ENCODE assay signal across 22 mouse cellular contexts in genomic region chr15:5142047-5142446, GRCm38 (mm10). TPM values are rescaled to one million over a fixed set of nuclear protein-coding genes. Genes with fewer than 3 reads are reported as not detected.
DNase-seq lines count a peak whose midpoint lies in the region; ATAC-seq and TF ChIP-seq lines count a peak whose summit lies in the region.
"Had no signal": no experiment of that assay in that cellular context is flagged by ENCODE, and none has a peak within 500 bp of the region (broad histone marks: within the 10 kb centered on the region; RNA-seq: fewer than 3 reads in every experiment).

No protein-coding gene starts in this region.

- no peak overlapping the region for H3K9ac ChIP-seq in intestine, postnatal 0 days (ENCODE audit: low read depth, low read length)
- H3K9ac ChIP-seq in intestine, embryonic 15.5 days, result no peak overlapping the region
- no peak overlapping the region; the same call in 1 of the 2 replicates for H3K9ac ChIP-seq in liver, postnatal 0 days (replicated peaks)
- no peak overlapping the region for H3K9ac ChIP-seq in neural tube, embryonic 15.5 days (replicated peaks)
- H3K9ac ChIP-seq: limb, embryonic 13.5 days; lung, embryonic 15.5 days; midbrain, embryonic 13.5 days had no signal

- TF ChIP-seq EP300 in liver, postnatal 0 days (IDR thresholded peaks at IDR 0.05; ENCODE audit: low read depth), result no peak

- no peak for TF ChIP-seq POLR2A in bone marrow, adult 2 months (IDR thresholded peaks at IDR 0.05; ENCODE audit: borderline replicate concordance, control insufficient read depth, low read depth, low read length)

- no peak overlapping the region for H3K4me2 ChIP-seq in intestine, postnatal 0 days (replicated peaks; ENCODE audit: low read depth)
- H3K4me2 ChIP-seq in intestine, embryonic 15.5 days (replicated peaks), result no peak overlapping the region
- H3K4me2 ChIP-seq in liver, postnatal 0 days (ENCODE audit: low read depth, low read length), result peak overlapping the region; percentile 43; the same call in 1 of the 2 replicates
- H3K4me2 ChIP-seq in neural tube, embryonic 15.5 days, result no peak overlapping the region
- H3K4me2 ChIP-seq: limb, embryonic 13.5 days; lung, embryonic 15.5 days; midbrain, embryonic 13.5 days had no signal

- peak overlapping the region; percentile 46; the same call in 1 of the 2 replicates for H3K27ac ChIP-seq in intestine, postnatal 0 days (ENCODE audit: low read depth, low read length)
- no peak overlapping the region for H3K27ac ChIP-seq in intestine, embryonic 15.5 days
- H3K27ac ChIP-seq in bone marrow, adult 2 months (ENCODE audit: control insufficient read depth, insufficient read depth, low read depth, low read length, poor library complexity), result peak overlapping the region; percentile 14; the same call in 1 of the 2 replicates
- H3K27ac ChIP-seq in liver, postnatal 0 days (ENCODE audit: low read depth), result peak overlapping the region; percentile 78
- no peak overlapping the region for H3K27ac ChIP-seq in neural tube, embryonic 15.5 days (replicated peaks)
- H3K27ac ChIP-seq: forebrain, embryonic 10.5 days; limb, embryonic 13.5 days; lung, embryonic 15.5 days; midbrain, embryonic 13.5 days had no signal

- no peaks in the 10 kb centered on the region for H3K36me3 ChIP-seq in intestine, postnatal 0 days (ENCODE audit: control insufficient read depth, insufficient read depth)
- H3K36me3 ChIP-seq in intestine, embryonic 15.5 days, result no peaks in the 10 kb centered on the region
- no peaks in the 10 kb centered on the region for H3K36me3 ChIP-seq in liver, postnatal 0 days (replicated peaks; ENCODE audit: insufficient read depth, low read length)
- H3K36me3 ChIP-seq in neural tube, embryonic 15.5 days, result no peaks in the 10 kb centered on the region
- H3K36me3 ChIP-seq: limb, embryonic 13.5 days; lung, embryonic 15.5 days; midbrain, embryonic 13.5 days had no signal

- peak; percentile 68 for DNase-seq in liver
- DNase-seq in liver, postnatal 0 days, result no peak
- no peak for DNase-seq in layer of hippocampus, postnatal 10 days (ENCODE audit: low spot score in 2 of 2)
- DNase-seq in spleen, adult 18-20 months, result no peak
- DNase-seq: adrenal gland, adult 8-10 months; B cell, adult 2 months; cerebellum, adult 11-12 months; cerebellum, postnatal 14 days; embryo, embryonic 11 days; gastrocnemius, postnatal 10 days; kidney, adult 11 months; lung, postnatal 4 days; thymus, adult 2 months had no signal

- H3K4me3 ChIP-seq in intestine, postnatal 0 days (ENCODE audit: low read depth, low read length), result no peak overlapping the region
- no peak overlapping the region for H3K4me3 ChIP-seq in intestine, embryonic 15.5 days (replicated peaks)
- H3K4me3 ChIP-seq in bone marrow, adult 2 months (replicated peaks; ENCODE audit: control insufficient read depth, low read depth, low read length), result no peak overlapping the region
- H3K4me3 ChIP-seq in liver, postnatal 0 days (ENCODE audit: low read depth, low read length), result no peak overlapping the region
- no peak overlapping the region for H3K4me3 ChIP-seq in neural tube, embryonic 15.5 days (replicated peaks)
- H3K4me3 ChIP-seq: forebrain, embryonic 10.5 days; limb, embryonic 13.5 days; lung, embryonic 15.5 days; midbrain, embryonic 13.5 days had no signal

- WGBS in intestine, postnatal 0 days, result 43% methylated on average over 5 of the region's 5 CpGs
- WGBS in intestine, embryonic 15.5 days, result 54% methylated on average over 5 of the region's 5 CpGs
- WGBS in bone marrow, adult 2 months, result 39% methylated on average over 5 of the region's 5 CpGs
- 42% methylated on average over 5 of the region's 5 CpGs for WGBS in liver, postnatal 0 days (ENCODE audit: insufficient replicate concordance)
- 60% methylated on average over 5 of the region's 5 CpGs for WGBS in neural tube, embryonic 15.5 days

- ATAC-seq in intestine, postnatal 0 days, result no peak
- no peak for ATAC-seq in intestine, embryonic 15.5 days
- no peak for ATAC-seq in liver, postnatal 0 days
- ATAC-seq in neural tube, embryonic 15.5 days (ENCODE audit: low FRiP score), result no peak
- ATAC-seq: midbrain, embryonic 13.5 days; Patski had no signal

- no peaks in the 10 kb centered on the region for H3K9me3 ChIP-seq in intestine, postnatal 0 days (ENCODE audit: control insufficient read depth)
- no peaks in the 10 kb centered on the region for H3K9me3 ChIP-seq in intestine, embryonic 15.5 days
- H3K9me3 ChIP-seq in liver, postnatal 0 days (ENCODE audit: low read length), result no peaks in the 10 kb centered on the region
- no peaks in the 10 kb centered on the region for H3K9me3 ChIP-seq in neural tube, embryonic 15.5 days (replicated peaks)
- H3K9me3 ChIP-seq: forebrain, embryonic 10.5 days; limb, embryonic 13.5 days; lung, embryonic 15.5 days; midbrain, embryonic 13.5 days had no signal

- H3K4me1 ChIP-seq in intestine, postnatal 0 days (replicated peaks; ENCODE audit: control insufficient read depth, insufficient read depth, low read length), result 0 out of 2 replicates have a peak, but pooled peaks cover 6% of the 10 kb centered on the region
- H3K4me1 ChIP-seq in intestine, embryonic 15.5 days (replicated peaks), result peaks cover 11% of the 10 kb centered on the region
- peaks cover 3% of the 10 kb centered on the region; the same call in 1 of the 2 replicates for H3K4me1 ChIP-seq in bone marrow, adult 2 months (ENCODE audit: control insufficient read depth, insufficient read depth, low read length)
- peaks cover 41% of the 10 kb centered on the region for H3K4me1 ChIP-seq in liver, postnatal 0 days (ENCODE audit: insufficient read depth)
- H3K4me1 ChIP-seq in neural tube, embryonic 15.5 days, result peaks cover 18% of the 10 kb centered on the region

- H3K27me3 ChIP-seq in intestine, postnatal 0 days (replicated peaks; ENCODE audit: control insufficient read depth, insufficient read depth, low read length), result no peaks in the 10 kb centered on the region
- H3K27me3 ChIP-seq in intestine, embryonic 15.5 days (replicated peaks), result no peaks in the 10 kb centered on the region
- H3K27me3 ChIP-seq in liver, postnatal 0 days (ENCODE audit: insufficient read depth, low read length), result no peaks in the 10 kb centered on the region
- H3K27me3 ChIP-seq in neural tube, embryonic 15.5 days (replicated peaks), result no peaks in the 10 kb centered on the region
- H3K27me3 ChIP-seq: limb, embryonic 13.5 days; lung, embryonic 15.5 days; midbrain, embryonic 13.5 days; Patski had no signal

- TF ChIP-seq CTCF in intestine, postnatal 0 days (IDR thresholded peaks at IDR 0.05; ENCODE audit: low read depth), result no peak
- TF ChIP-seq CTCF in bone marrow, adult 2 months (IDR thresholded peaks at IDR 0.05; ENCODE audit: control insufficient read depth, insufficient read depth, low read length), result no peak
- no peak for TF ChIP-seq CTCF in liver, postnatal 0 days (IDR thresholded peaks at IDR 0.05; ENCODE audit: low read depth)

RNA-seq across cellular contexts. Expression of gene Prkaa1, which starts 1.6 kb away (rescaled TPM):
- 16.6 and 17.8 TPM in 2 replicates for polyA plus RNA-seq in intestine, postnatal 0 days (2015; fragmentation: Nextera tagmentation; extraction: Ambion mirVana)
- 22.9 and 25.9 TPM in 2 replicates for polyA plus RNA-seq in intestine, embryonic 15.5 days (2015; fragmentation: Nextera tagmentation; extraction: Ambion mirVana)
- polyA plus RNA-seq in bone marrow, adult 2 months (2011; ENCODE audit: insufficient read depth, insufficient read length, low replicate concordance, missing spikeins), result 6.0 and 9.1 TPM in 2 replicates
- polyA plus RNA-seq in liver, postnatal 0 days (2015; fragmentation: Nextera tagmentation; extraction: Ambion mirVana), result 6.8 and 7.2 TPM in 2 replicates
- total RNA-seq in layer of hippocampus, postnatal 10 days (2021), result 10 to 100 TPM; 19.9 to 21.3 TPM
- polyA plus RNA-seq in neural tube, embryonic 15.5 days (2015; fragmentation: Nextera tagmentation; extraction: Ambion mirVana), result 14.5 and 16.9 TPM in 2 replicates

RNA-seq across cellular contexts. Expression of gene Rpl37, which starts 25.6 kb away (rescaled TPM):
- polyA plus RNA-seq in intestine, postnatal 0 days (2015; fragmentation: Nextera tagmentation; extraction: Ambion mirVana), result 520 and 549 TPM in 2 replicates
- 531 and 618 TPM in 2 replicates for polyA plus RNA-seq in intestine, embryonic 15.5 days (2015; fragmentation: Nextera tagmentation; extraction: Ambion mirVana)
- 478 and 809 TPM in 2 replicates for polyA plus RNA-seq in bone marrow, adult 2 months (2011; ENCODE audit: insufficient read depth, insufficient read length, low replicate concordance, missing spikeins)
- polyA plus RNA-seq in liver, postnatal 0 days (2015; fragmentation: Nextera tagmentation; extraction: Ambion mirVana), result 412 and 430 TPM in 2 replicates
- 100 to 1,000 TPM; 260 to 290 TPM for total RNA-seq in layer of hippocampus, postnatal 10 days (2021)
- 343 and 364 TPM in 2 replicates for polyA plus RNA-seq in neural tube, embryonic 15.5 days (2015; fragmentation: Nextera tagmentation; extraction: Ambion mirVana)

RNA-seq across cellular contexts. Expression of gene Card6, which starts 33.7 kb away (rescaled TPM):
- 1.5 and 2.1 TPM in 2 replicates for polyA plus RNA-seq in intestine, postnatal 0 days (2015; fragmentation: Nextera tagmentation; extraction: Ambion mirVana)
- polyA plus RNA-seq in intestine, embryonic 15.5 days (2015; fragmentation: Nextera tagmentation; extraction: Ambion mirVana), result 1.7 and 1.8 TPM in 2 replicates
- 1.3 and 2.1 TPM in 2 replicates for polyA plus RNA-seq in bone marrow, adult 2 months (2011; ENCODE audit: insufficient read depth, insufficient read length, low replicate concordance, missing spikeins)
- 2.1 and 2.7 TPM in 2 replicates for polyA plus RNA-seq in liver, postnatal 0 days (2015; fragmentation: Nextera tagmentation; extraction: Ambion mirVana)
- total RNA-seq in layer of hippocampus, postnatal 10 days (2021), result 1 to 10 TPM; 1.5 to 3.2 TPM
- 0.32 and 0.91 TPM in 2 replicates for polyA plus RNA-seq in neural tube, embryonic 15.5 days (2015; fragmentation: Nextera tagmentation; extraction: Ambion mirVana)

RNA-seq across cellular contexts. Expression of gene Ttc33, which starts 43.3 kb away (rescaled TPM):
- 26.0 and 28.8 TPM in 2 replicates for polyA plus RNA-seq in intestine, postnatal 0 days (2015; fragmentation: Nextera tagmentation; extraction: Ambion mirVana)
- polyA plus RNA-seq in intestine, embryonic 15.5 days (2015; fragmentation: Nextera tagmentation; extraction: Ambion mirVana), result 32.9 and 38.2 TPM in 2 replicates
- 10.6 and 15.5 TPM in 2 replicates for polyA plus RNA-seq in bone marrow, adult 2 months (2011; ENCODE audit: insufficient read depth, insufficient read length, low replicate concordance, missing spikeins)
- polyA plus RNA-seq in liver, postnatal 0 days (2015; fragmentation: Nextera tagmentation; extraction: Ambion mirVana), result 16.3 and 16.5 TPM in 2 replicates
- total RNA-seq in layer of hippocampus, postnatal 10 days (2021), result 10 to 100 TPM; 54.5 to 57.7 TPM
- polyA plus RNA-seq in neural tube, embryonic 15.5 days (2015; fragmentation: Nextera tagmentation; extraction: Ambion mirVana), result 53.0 and 54.0 TPM in 2 replicates

Comparison
In these comparisons a context has a peak if more than half of its experiments do, and no peak if none do; other contexts are left out.
1. H3K27ac ChIP-seq: peak in intestine, postnatal 0 days (single experiment), bone marrow, adult 2 months (single experiment) and liver, postnatal 0 days (single experiment); none in intestine, embryonic 15.5 days (single experiment) and neural tube, embryonic 15.5 days (single experiment).